ENCODE assay signal across 8 mouse cellular contexts in genomic region chr8:44934850-44935497, GRCm38 (mm10). TPM values are rescaled to one million over a fixed set of nuclear protein-coding genes. Genes with fewer than 3 reads are reported as not detected.
DNase-seq lines count a peak whose midpoint lies in the region; ATAC-seq lines count a peak whose summit lies in the region.

TSS of gene Fat1 (plus strand) at chr8:44935447.

- H3K9me3 ChIP-seq in lung, embryonic 16.5 days (ENCODE audit: control insufficient read depth, low read length): no peaks in the 10 kb centered on the region

- H3K4me3 ChIP-seq in lung, embryonic 16.5 days (ENCODE audit: low read length): peak within 1 kb of the TSS; percentile 83

- under 1% methylated on average over 47 of the region's 49 CpGs for WGBS in lung, embryonic 16.5 days

- peak within 1 kb of the TSS; percentile 99 for H3K27ac ChIP-seq in lung, embryonic 16.5 days (ENCODE audit: low read length)

- DNase-seq in ZHBTc4 (ENCODE audit: low read depth, low spot score): peak; percentile 96
- peak; percentile 93 to 95 for DNase-seq in cerebellum, postnatal 10 days
- DNase-seq in frontal cortex, postnatal 14 days (ENCODE audit: low spot score in 2 of 2): peak; percentile 62 to 74
- peak; percentile 65 for DNase-seq in layer of hippocampus, adult 9-11 months
- peak; percentile 78 for DNase-seq in right cerebral cortex, adult 18-20 months

- H3K4me1 ChIP-seq in lung, embryonic 16.5 days (replicated peaks; ENCODE audit: control insufficient read depth, insufficient read depth, low read length): peaks cover 8% of the 10 kb centered on the region

- no peaks in the 10 kb centered on the region for H3K36me3 ChIP-seq in lung, embryonic 16.5 days (ENCODE audit: control insufficient read depth, insufficient read depth, low read length)

- H3K27me3 ChIP-seq in lung, embryonic 16.5 days (ENCODE audit: control insufficient read depth, insufficient read depth, low read depth, low read length): no peaks in the 10 kb centered on the region

- ATAC-seq in hematopoietic stem cell, adult 5-6 weeks (replicated peaks in 1 of 2; ENCODE audit: insufficient read depth in 1 of 2, low FRiP score in 2 of 2, low TSS enrichment in 1 of 2, low read depth in 1 of 2, poor library complexity in 2 of 2, severe bottlenecking in 2 of 2): peak; percentile 6 to 9; a peak in 3 of 4 replicates
- ATAC-seq in lung, embryonic 16.5 days (ENCODE audit: low read depth): peak; percentile 80
- no peak for ATAC-seq in CD4-positive, CD25-positive, alpha-beta regulatory T cell, adult 4 months

- peak within 1 kb of the TSS; percentile 81 for H3K4me2 ChIP-seq in lung, embryonic 16.5 days (ENCODE audit: low read depth, low read length)

- peak within 1 kb of the TSS; percentile 80 for H3K9ac ChIP-seq in lung, embryonic 16.5 days (ENCODE audit: low read length)

RNA-seq across cellular contexts. Expression of gene Fat1, which starts in this region (rescaled TPM):
- 0.06 and 0.30 TPM in 2 replicates for total RNA-seq in hematopoietic stem cell, adult 5-6 weeks (2017)
- 16.5 and 18.8 TPM in 2 replicates for polyA plus RNA-seq in lung, embryonic 16.5 days (2015; fragmentation: Nextera tagmentation; extraction: Ambion mirVana)
- under 1 TPM in 1 of 2 experiments, not detected in 1; 0.03 TPM for polyA plus RNA-seq in CD4-positive, CD25-positive, alpha-beta regulatory T cell, adult 4 months (2017; shearing (Covaris generic))

Comparison
In these comparisons a context has a peak if more than half of its experiments do, and no peak if none do; other contexts are left out.
1. RNA of gene Fat1 (polyA plus RNA-seq): 16.5 to 18.8 TPM in lung, embryonic 16.5 days; 0.03 TPM in CD4-positive, CD25-positive, alpha-beta regulatory T cell, adult 4 months; every median in the first group is over 10 times any median in the second.
2. Peak in ATAC-seq in hematopoietic stem cell, adult 5-6 weeks; RNA of the gene not detected or under 1 TPM.
3. Peak in every context shown above with its lines, with median percentiles within 50 percentile points of each other: DNase-seq.